Comparison of ENCODE assay signal across 15 mouse cellular contexts in genomic region chr9:82402355-82402754, GRCm38 (mm10).
A peak's percentile ranks its signal among the peaks of the same experiment; 100 is the strongest.
DNase-seq lines count a peak whose midpoint lies in the region; ATAC-seq and TF ChIP-seq lines count a peak whose summit lies in the region.
"Had no signal": no experiment of that assay in that cellular context is flagged by ENCODE, and none has a peak within 500 bp of the region (broad histone marks: within the 10 kb centered on the region; RNA-seq: fewer than 3 reads in every experiment).

No protein-coding gene starts in this region.

- H3K27me3 ChIP-seq in forebrain, postnatal 0 days (ENCODE audit: insufficient read depth, low read length): no peaks in the 10 kb centered on the region
- no peaks in the 10 kb centered on the region for H3K27me3 ChIP-seq in forebrain, embryonic 12.5 days
- H3K27me3 ChIP-seq: embryonic facial prominence, embryonic 15.5 days; liver, embryonic 13.5 days had no signal

- ATAC-seq in forebrain, postnatal 0 days: peak; percentile 50; the same call in 1 of the 2 replicates
- ATAC-seq in forebrain, embryonic 12.5 days (ENCODE audit: low FRiP score): no peak

- DNase-seq in forebrain, postnatal 0 days: no peak
- DNase-seq in layer of hippocampus, adult 18-20 months (ENCODE audit: low spot score in 2 of 2): peak; percentile 6 to 35
- DNase-seq in layer of hippocampus, postnatal 10 days (ENCODE audit: low spot score in 2 of 2): no peak
- peak; percentile 11 for DNase-seq in A20 (ENCODE audit: low read depth, low spot score)
- DNase-seq in brain, embryonic 14.5 days (ENCODE audit: low read depth): peak; percentile 5
- no peak for DNase-seq in thymus, adult 18-20 months
- no peak for DNase-seq in urinary bladder, postnatal 4 days (ENCODE audit: low spot score in 2 of 2)
- DNase-seq: adrenal gland, adult 2 months; kidney, adult 8-10 months; liver, embryonic 13.5 days; lung, postnatal 10 days had no signal

- no peak overlapping the region for H3K4me3 ChIP-seq in forebrain, postnatal 0 days (ENCODE audit: low read depth, low read length)
- H3K4me3 ChIP-seq in forebrain, embryonic 12.5 days (replicated peaks): no peak overlapping the region
- H3K4me3 ChIP-seq: embryonic facial prominence, embryonic 15.5 days; limb, embryonic 10.5 days; liver, embryonic 13.5 days; myocyte had no signal

- no peaks in the 10 kb centered on the region for H3K36me3 ChIP-seq in forebrain, postnatal 0 days (ENCODE audit: insufficient read depth)
- no peaks in the 10 kb centered on the region for H3K36me3 ChIP-seq in forebrain, embryonic 12.5 days (replicated peaks)
- H3K36me3 ChIP-seq: embryonic facial prominence, embryonic 15.5 days; limb, embryonic 10.5 days; liver, embryonic 13.5 days had no signal

- no peak overlapping the region for H3K4me2 ChIP-seq in forebrain, postnatal 0 days (ENCODE audit: low read depth)
- no peak overlapping the region for H3K4me2 ChIP-seq in forebrain, embryonic 12.5 days
- H3K4me2 ChIP-seq: embryonic facial prominence, embryonic 15.5 days; liver, embryonic 13.5 days had no signal

- H3K9me3 ChIP-seq in forebrain, postnatal 0 days (ENCODE audit: low read length): no peaks in the 10 kb centered on the region
- no peaks in the 10 kb centered on the region for H3K9me3 ChIP-seq in forebrain, embryonic 12.5 days
- H3K9me3 ChIP-seq: embryonic facial prominence, embryonic 15.5 days; limb, embryonic 10.5 days; liver, embryonic 13.5 days had no signal

- WGBS in forebrain, postnatal 0 days: 57% methylated on average over 3 of the region's 3 CpGs
- WGBS in forebrain, embryonic 12.5 days: 59% methylated on average over 3 of the region's 3 CpGs

- TF ChIP-seq CTCF in forebrain, postnatal 0 days (IDR thresholded peaks at IDR 0.05; ENCODE audit: low read depth): 0 out of 2 replicates have a peak, but pooled peaks have one; percentile 3
- TF ChIP-seq CTCF in brain, embryonic 14.5 days (IDR thresholded peaks at IDR 0.05; ENCODE audit: borderline replicate concordance, extremely low read depth, insufficient read depth, insufficient read length): no peak

- H3K9ac ChIP-seq in forebrain, postnatal 0 days: no peak overlapping the region
- H3K9ac ChIP-seq in forebrain, embryonic 12.5 days: no peak overlapping the region
- H3K9ac ChIP-seq: embryonic facial prominence, embryonic 15.5 days; liver, embryonic 13.5 days had no signal

- no peak for TF ChIP-seq POLR2A in brain, embryonic 14.5 days (IDR thresholded peaks at IDR 0.05; ENCODE audit: borderline replicate concordance, extremely low read depth, insufficient read depth, insufficient read length, poor library complexity, severe bottlenecking)

- H3K4me1 ChIP-seq in forebrain, postnatal 0 days (ENCODE audit: insufficient read depth): no peaks in the 10 kb centered on the region
- no peaks in the 10 kb centered on the region for H3K4me1 ChIP-seq in forebrain, embryonic 12.5 days
- H3K4me1 ChIP-seq: embryonic facial prominence, embryonic 15.5 days; limb, embryonic 10.5 days; liver, embryonic 13.5 days had no signal

- H3K27ac ChIP-seq in forebrain, postnatal 0 days (ENCODE audit: low read depth, low read length): no peak overlapping the region
- H3K27ac ChIP-seq in forebrain, embryonic 12.5 days: no peak overlapping the region
- H3K27ac ChIP-seq: embryonic facial prominence, embryonic 15.5 days; limb, embryonic 10.5 days; liver, embryonic 13.5 days had no signal

Comparison
In these comparisons a context has a peak if more than half of its experiments do, and no peak if none do; other contexts are left out.
1. DNase-seq: peak in layer of hippocampus, adult 18-20 months (2 of 2), A20 (single experiment) and brain, embryonic 14.5 days (single experiment); none in forebrain, postnatal 0 days (single experiment), layer of hippocampus, postnatal 10 days (0 of 2), thymus, adult 18-20 months (0 of 2) and urinary bladder, postnatal 4 days (0 of 2).